Mouse (Mus musculus) right cerebral cortex, adult 18-20 months (tissue): ENCODE measurements around the gene Rabggta.
A peak's percentile ranks its signal among the peaks of the same experiment; 100 is the strongest.

ENCODE experiments used
- DNase-seq: peaks from one replicate; pipeline ENCODE4 v3.0.0; 2022; ENCODE audit warnings: mixed read lengths

The Rabggta gene

DNA sequence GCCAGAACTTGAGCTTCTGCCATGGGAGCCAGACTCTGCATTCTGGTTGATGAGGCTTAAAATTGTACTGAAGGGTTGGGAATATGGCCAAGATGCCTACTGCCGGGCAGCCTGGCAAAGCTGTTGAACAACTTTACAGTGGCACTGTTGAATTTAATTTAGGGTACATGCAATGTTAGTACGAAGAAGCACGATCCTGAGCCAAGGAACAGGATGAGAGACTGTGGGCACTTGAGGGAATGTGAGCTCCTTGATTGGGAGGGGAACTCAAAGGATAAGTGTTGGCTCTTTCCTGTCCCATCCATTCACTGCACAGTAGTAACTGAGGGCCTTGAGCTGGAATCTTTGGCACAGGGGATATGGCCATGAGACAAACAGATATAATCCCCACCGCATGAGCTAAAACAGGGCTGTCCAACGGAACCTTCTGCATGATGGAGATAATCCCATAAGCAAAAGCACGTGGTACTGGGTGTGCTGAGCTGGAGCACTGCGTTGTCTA lies 8.5 kb upstream of the Rabggta start:
- DNase-seq, result peak; percentile 34

GRCm38 (mm10) chr14:55730116-55730515 lies 8.1 kb upstream of the Rabggta start:
- no peak for DNase-seq

DNA sequence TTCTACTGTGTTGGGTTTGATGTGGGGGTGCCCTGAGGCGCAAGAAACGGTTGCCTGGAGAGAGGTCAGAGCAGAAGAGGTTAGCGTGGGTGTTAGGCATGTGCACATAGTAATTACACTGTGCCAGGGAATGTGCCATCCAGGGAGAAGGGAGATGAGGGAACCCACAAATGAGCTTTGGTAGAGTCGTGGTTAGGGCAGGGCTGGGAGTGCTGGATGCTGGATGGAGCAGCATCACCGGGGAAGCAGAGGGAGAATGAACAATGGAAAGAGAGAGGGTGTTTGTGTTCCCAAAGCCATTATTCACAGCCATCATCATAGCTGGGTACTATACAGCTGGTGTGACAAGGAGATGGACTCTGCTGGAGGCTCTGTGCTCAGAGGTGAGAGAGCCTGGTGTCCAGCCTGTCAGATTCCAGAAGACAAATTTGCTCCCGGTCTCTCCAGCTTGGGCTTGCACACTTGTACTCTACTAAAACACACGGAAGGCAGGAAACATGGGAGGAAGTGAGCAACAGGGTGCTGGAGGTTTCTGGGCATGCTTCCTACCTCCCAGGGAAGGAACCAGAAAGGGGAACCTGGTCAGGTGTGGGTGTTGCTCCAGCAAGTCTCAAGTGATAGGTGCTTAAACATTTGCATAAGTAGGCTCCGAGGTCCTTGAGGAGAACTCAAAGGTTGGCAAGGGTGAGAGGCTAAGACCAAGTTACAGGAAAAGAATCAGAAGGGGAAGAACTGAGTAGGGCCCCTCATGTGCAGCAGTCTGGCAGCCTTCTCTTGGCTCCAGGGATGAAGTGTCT lies 6.0 kb upstream of the Rabggta start:
- no peak for DNase-seq

- DNase-seq, result no peak
Measured at GRCm38 (mm10) chr14:55726261-55726660, 4.2 kb upstream of the Rabggta start.

GRCm38 (mm10) chr14:55724411-55724871 lies 2.4 kb upstream of the Rabggta start:
- no peak for DNase-seq

- no peak for DNase-seq
Measured at GRCm38 (mm10) chr14:55723433-55723832, 1.4 kb upstream of the Rabggta start.

DNA sequence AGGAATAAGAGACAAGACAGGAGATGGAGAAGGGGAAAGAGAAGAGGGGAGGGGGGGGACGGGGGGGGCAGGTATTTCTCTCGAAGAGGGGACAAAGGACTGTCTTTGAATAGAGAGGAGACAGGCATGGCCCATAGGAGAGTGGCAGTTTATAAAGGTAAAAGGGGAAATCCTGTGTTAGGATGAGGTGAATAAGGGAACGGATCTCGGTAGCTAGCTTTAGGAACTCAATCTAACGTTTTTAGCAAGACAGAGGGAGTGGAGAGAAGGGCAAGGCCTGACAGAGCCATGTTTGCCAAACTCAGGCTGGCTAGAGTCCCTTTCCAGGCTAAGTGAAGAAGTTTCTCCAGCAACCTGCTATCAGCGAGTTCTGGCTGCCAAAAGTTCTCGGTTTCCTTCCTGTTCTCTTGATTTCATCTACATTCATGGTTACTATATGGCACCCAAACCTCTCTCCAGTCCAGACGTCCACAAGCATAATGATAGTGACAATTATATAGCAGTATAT lies 429 bp upstream of the Rabggta start:
- no peak for DNase-seq

DNA sequence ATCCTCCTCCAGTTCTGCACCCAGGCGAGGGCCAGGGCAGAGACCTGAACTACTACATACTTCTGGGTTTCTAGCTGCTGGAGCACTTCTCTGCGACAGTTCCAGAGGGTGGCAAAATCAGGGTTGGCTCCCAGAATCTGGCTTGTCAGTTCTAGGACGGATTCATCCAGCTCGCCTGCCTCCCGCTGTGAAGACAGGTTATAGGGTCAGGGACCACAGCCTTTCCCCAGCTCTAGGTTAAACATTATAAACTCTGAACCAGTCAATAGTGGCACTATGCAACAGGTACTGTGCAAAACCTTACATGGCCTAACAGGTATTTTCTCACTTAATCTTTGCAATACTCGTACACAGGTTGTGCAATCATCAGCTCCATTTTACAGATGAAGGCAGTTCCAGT lies 987 bp downstream of the Rabggta start:
- no peak for DNase-seq

DNA sequence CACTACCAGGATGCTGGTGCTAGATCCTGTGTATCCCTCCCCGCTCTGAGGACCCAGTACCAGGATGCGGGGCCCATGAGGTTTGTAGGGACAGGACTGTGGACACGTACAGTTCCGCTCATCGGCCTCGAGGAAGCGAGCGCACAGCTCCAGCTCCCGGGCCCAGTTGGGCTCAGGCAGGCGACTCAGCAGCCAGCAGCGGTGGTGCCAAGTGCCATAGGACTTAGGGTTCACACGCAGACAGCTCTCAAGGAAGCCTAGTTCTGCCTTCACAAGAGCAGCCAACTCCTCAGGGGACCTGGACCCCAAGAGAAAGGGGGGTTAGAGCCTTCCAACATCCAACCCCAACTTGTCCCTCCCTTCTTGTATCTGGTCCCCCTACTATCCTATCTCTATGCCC lies 1.4 kb downstream of the Rabggta start:
- no peak for DNase-seq

DNA sequence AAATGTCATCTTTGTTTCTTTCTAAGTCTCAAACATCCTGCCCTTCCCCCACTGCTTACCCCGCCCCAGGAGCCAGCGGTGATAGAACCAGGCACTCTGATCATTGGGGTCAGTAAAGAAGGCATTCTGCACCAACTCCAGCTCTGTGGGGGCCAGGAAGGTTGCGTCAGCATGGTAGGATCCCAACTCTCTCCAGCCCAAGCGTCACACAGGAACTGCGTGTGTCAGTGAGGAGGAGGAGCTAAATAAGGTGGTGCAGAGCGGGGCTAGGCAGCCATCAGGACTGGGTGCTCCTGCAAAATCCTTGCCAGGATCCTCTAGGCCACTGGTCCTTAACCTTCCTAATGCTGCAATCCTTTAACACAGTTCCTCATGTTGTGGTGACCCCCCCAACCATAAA lies 2.3 kb downstream of the Rabggta start:
- no peak for DNase-seq

DNA sequence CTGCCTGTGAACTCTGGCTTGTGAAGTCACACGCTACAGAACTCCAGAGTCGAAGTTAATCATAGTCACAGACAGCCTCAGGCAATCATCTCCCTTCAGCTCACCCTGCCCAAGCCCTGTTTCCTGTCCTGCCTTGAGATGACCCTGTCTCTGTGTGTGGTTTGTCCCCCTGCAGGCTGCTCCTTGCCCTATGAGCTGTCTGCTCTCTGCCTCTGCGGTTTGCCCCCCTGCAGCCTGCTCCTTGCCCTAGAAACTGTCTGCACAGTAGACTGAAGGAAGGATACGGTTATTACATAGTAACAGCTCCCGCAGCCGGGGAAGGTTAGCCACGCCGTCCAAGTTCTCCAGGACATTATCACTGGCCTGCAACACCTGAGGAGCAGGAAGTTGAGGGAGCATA lies 5.2 kb downstream of the Rabggta start:
- DNase-seq, result no peak

DNA sequence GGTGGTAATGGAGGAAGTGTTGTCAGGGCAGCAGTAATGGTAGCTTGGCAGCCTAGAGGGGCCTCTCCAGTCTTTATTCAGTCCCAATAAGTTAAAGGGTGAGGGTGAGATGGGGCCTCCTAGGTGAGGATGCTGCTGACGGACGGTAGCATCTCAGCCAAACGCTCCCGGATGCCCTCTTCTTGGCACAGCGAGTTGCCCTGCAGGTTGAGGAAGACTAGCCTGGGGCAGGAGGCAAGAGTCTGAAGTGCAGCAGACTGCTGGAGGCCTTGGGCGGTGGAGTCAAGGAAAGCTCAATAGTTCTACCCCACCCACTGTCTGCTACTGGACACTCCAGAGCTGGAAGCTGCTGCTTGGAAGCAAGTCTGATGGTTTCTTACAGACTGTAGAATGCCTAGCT lies 5.8 kb downstream of the Rabggta start:
- DNase-seq, result no peak

DNA sequence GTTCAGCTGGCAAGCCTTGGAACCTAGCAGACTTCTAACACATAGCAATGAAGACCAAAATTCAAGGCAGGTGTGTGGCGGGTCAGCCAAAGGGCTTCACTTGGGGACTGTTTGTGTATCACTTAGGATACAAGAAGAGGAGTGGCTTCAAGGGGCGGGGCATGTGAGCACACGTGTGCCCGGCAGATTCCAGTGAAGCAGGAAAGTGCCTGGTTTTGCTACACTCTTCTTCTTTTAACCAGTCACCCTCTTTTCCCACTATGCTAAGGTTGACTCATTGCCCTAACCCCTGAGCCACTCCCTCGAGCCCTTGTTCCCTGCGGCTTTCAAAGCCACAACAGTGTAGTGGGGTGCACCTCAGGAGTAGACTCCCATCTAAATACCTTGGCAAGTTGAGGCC lies 7.2 kb downstream of the Rabggta start:
- no peak for DNase-seq

DNA sequence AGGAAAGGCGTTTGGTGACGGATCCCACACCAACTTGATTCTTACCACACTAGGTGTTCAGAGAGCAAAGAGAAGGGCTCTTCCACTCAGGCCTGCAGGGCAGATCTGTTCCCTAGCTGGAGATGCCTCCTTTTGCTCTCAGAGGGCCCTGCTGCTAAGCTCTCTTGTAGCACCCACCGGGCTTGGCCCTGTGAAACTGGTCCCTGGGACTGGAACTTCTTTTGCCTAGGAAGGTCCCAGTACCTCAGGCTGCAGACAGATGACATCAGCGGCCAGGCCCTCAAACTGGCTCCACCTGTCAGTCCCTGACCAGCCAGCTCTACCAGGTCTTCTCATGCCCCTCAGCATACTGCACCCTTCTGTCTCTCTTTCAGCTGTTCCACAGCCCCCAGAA lies 8.3 kb downstream of the Rabggta start, which contains the start of gene Tgm1:
Gene Tgm1 (minus strand): TSS at position 198 of the 394 bp plus-strand sequence.
- no peak for DNase-seq

DNA sequence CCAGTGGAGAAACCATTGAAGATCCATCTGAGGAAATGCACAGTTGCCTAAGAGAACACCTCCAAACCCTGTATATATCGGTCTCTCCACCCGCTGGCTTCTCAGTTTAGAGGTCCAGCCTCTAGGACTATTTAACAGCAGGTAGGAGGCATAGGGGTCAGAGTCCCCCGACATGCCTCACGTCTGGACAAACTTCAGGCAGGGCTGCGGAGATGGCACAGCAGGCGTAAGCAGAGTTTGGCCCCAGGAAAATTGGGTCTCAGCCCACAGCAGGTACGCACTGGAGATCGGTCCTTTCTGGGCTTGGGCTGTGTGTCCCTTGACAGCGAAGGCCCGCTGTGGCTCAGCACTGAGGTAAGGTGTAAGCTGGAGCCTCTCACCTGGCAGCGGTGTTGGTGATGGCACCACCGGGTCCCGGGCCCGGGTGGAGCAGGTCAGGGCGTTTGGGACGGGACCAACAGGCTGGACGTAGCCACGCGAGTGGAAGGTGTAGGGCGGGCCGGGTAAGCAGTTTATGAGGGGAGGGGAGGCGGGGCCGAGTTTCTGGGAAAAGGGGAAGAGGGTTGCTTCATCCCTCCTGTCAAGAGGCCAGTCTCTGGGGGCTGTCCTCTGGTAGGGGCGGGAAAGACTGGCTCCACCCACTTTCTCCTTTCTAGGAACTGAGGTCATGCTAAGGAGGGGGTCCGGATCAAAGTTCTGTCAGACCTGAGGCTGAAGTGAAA lies 8.9 kb downstream of the Rabggta start:
- DNase-seq, result no peak

- no peak for DNase-seq
Measured at GRCm38 (mm10) chr14:55711786-55712185, 10.3 kb downstream of the Rabggta start.

- DNase-seq, result no peak
Measured at GRCm38 (mm10) chr14:55709509-55709908, 12.6 kb downstream of the Rabggta start.

- no peak for DNase-seq
Measured at GRCm38 (mm10) chr14:55707397-55707796, 14.7 kb downstream of the Rabggta start.

GRCm38 (mm10) chr14:55706051-55706600 lies 15.9 kb downstream of the Rabggta start:
- DNase-seq, result no peak

GRCm38 (mm10) chr14:55702761-55703160 lies 19.3 kb downstream of the Rabggta start:
- no peak for DNase-seq

DNA sequence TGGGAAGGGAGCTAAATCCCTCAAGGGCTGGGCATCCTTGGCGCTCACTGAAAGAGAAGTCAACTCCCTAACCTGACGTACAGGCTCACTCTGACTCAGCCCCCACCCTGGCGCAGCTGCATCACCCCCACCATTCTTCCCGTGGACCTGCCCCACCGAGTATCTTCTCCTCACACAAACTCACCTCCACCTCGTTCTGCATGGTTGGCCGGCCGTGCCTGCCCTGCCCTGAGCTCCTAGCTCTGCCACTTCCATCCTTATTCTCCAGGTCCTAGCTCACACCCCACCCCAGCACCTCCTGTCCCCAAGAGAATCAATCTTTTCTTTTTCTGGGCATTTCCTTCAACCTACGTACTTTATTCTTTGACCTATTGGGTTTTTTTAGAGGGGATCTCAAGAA lies 20.9 kb downstream of the Rabggta start:
- no peak for DNase-seq

- DNase-seq, result no peak
Measured at GRCm38 (mm10) chr14:55697226-55697625, 24.8 kb downstream of the Rabggta start.

DNA sequence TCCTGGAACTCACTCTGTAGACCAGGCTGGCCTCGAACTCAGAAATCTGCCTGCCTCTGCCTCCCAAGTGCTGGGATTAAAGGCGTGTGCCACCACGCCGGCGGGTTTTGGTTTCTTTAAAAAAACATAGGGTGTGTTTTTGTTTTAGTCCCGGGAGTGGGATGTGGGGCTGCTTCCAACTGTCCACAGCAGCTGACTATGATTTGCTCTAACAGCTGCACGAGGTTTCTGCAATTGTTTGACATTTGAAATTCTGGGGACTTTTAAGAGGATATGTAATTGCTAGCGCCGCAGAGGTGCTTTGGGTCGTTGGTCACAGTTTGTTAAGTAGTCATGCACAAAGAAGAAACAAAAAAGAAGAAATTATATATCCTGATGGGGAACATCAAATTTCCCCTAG lies 32.6 kb downstream of the Rabggta start:
- no peak for DNase-seq

DNA sequence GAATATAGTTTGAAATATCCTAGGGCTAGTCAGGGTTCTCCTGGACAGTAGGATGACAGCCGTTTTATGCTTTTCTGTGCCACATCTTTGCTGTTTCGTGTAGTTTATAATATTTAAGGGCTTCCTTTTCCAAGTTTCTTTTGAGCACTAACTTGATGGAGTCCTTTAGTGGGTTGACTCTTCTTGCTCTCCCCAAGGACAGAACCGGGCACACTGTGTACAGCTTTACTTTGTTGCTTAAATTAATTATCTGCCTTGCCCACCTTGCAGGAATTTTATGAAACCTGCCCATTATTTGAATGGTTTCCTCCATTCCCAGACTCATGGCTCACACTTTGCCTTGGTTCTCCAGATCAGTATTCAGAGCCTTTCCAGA lies 40.0 kb downstream of the Rabggta start:
- DNase-seq, result no peak
